Mouse (Mus musculus): ENCODE data around the gene Lrp10.

Gene Lrp10

GRCm38 (mm10) chr14:54477172-54477909 is 13.4 kb downstream of the Lrp10 start:
- no peak for DNase-seq

GRCm38 (mm10) chr14:54479451-54479920 is 15.5 kb downstream of the Lrp10 start:
- no peak for DNase-seq

GRCm38 (mm10) chr14:54480673-54481072 is 16.7 kb downstream of the Lrp10 start:
- no peak for DNase-seq

- DNase-seq, result no peak
Measured at GRCm38 (mm10) chr14:54481402-54481801, 17.5 kb downstream of the Lrp10 start.

- DNase-seq, result peak; percentile 47
Measured at GRCm38 (mm10) chr14:54482498-54482897, 18.6 kb downstream of the Lrp10 start.

- no peak for DNase-seq
Measured at GRCm38 (mm10) chr14:54485899-54486298, 22.0 kb downstream of the Lrp10 start.

GRCm38 (mm10) chr14:54487732-54488131 is 23.8 kb downstream of the Lrp10 start:
- DNase-seq, result no peak

GRCm38 (mm10) chr14:54488350-54488749 is 24.4 kb downstream of the Lrp10 start:
- DNase-seq, result no peak

GRCm38 (mm10) chr14:54492345-54493131 is 28.6 kb downstream of the Lrp10 start:
- no peak for DNase-seq

GRCm38 (mm10) chr14:54493236-54493635 is 29.3 kb downstream of the Lrp10 start:
- DNase-seq, result no peak

- DNase-seq, result peak; percentile 46
Measured at GRCm38 (mm10) chr14:54494234-54494633, 30.3 kb downstream of the Lrp10 start.

- no peak for DNase-seq
Measured at GRCm38 (mm10) chr14:54496706-54497105, 32.8 kb downstream of the Lrp10 start.

- no peak for DNase-seq
Measured at GRCm38 (mm10) chr14:54499330-54499729, 35.4 kb downstream of the Lrp10 start.

- DNase-seq, result no peak
Measured at GRCm38 (mm10) chr14:54501365-54501764, 37.4 kb downstream of the Lrp10 start.

- DNase-seq, result no peak
Measured at GRCm38 (mm10) chr14:54503092-54503491, 39.2 kb downstream of the Lrp10 start.

- no peak for DNase-seq
Measured at GRCm38 (mm10) chr14:54509774-54510173, 45.8 kb downstream of the Lrp10 start.

- DNase-seq, result no peak
Measured at GRCm38 (mm10) chr14:54516710-54517310, 52.9 kb downstream of the Lrp10 start.
